In the genomic region with DNA sequence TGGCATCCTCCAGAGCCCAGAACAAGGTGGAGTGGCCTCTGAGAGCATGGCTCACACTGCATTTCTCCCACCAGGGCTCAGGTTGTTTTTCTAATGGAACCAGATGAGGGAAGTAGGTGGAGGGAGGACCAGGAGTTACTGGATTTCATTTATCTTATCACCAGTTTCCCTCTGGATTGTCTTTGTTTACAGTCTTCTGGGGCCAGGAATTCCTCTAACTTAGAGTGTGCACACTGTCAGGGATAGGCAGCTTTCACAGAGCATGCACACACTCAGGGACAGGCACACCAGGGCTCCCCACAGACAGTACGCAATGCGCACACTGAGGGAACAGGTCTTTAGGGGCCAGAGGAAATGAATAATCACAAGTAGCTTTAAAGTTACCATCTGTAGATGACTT, we compare ENCODE assay signal across 15 mouse cellular contexts. TPM values are rescaled to one million over a fixed set of nuclear protein-coding genes. Genes with fewer than 3 reads are reported as not detected.
A peak's percentile ranks its signal among the peaks of the same experiment; 100 is the strongest.
DNase-seq lines count a peak whose midpoint lies in the region; ATAC-seq and TF ChIP-seq lines count a peak whose summit lies in the region.
"Had no signal": no experiment of that assay in that cellular context is flagged by ENCODE, and none has a peak within 500 bp of the region (broad histone marks: within the 10 kb centered on the region; RNA-seq: fewer than 3 reads in every experiment).

No protein-coding gene starts in this region.

- DNase-seq in heart, adult 9 months (ENCODE audit: low spot score in 2 of 2), result no peak
- DNase-seq in liver, adult 2 months (ENCODE audit: extremely low read depth, low read depth, low spot score), result peak; percentile 60
- DNase-seq in liver, result no peak
- DNase-seq in heart, postnatal 0 days (ENCODE audit: low spot score), result no peak
- DNase-seq in kidney, postnatal 36 days, result no peak
- DNase-seq: adrenal gland, adult 2 months; cerebellum, adult 11 months; gastrocnemius, postnatal 36 days; layer of hippocampus, adult 9-11 months had no signal

- H3K27ac ChIP-seq in heart, embryonic 11.5 days (ENCODE audit: low read depth, low read length), result peak overlapping the region; percentile 57; the same call in 1 of the 2 replicates
- H3K27ac ChIP-seq in liver, adult 2 months (replicated peaks; ENCODE audit: insufficient read depth, low read depth, low read length), result peak overlapping the region; percentile 94
- peak overlapping the region; percentile 39 for H3K27ac ChIP-seq in heart, postnatal 0 days (ENCODE audit: low read depth)
- H3K27ac ChIP-seq in liver, embryonic 15.5 days (replicated peaks), result peak overlapping the region; percentile 56; the same call in 1 of the 2 replicates
- H3K27ac ChIP-seq: forebrain, embryonic 10.5 days; kidney, postnatal 0 days; limb, embryonic 13.5 days had no signal

- no peaks in the 10 kb centered on the region for H3K9me3 ChIP-seq in heart, embryonic 11.5 days (replicated peaks; ENCODE audit: control insufficient read depth, low read length)
- H3K9me3 ChIP-seq in heart, postnatal 0 days (replicated peaks; ENCODE audit: control insufficient read depth, low read length), result no peaks in the 10 kb centered on the region
- H3K9me3 ChIP-seq in liver, embryonic 15.5 days (replicated peaks), result no peaks in the 10 kb centered on the region
- H3K9me3 ChIP-seq: forebrain, embryonic 10.5 days; G1E; limb, embryonic 13.5 days had no signal

- TF ChIP-seq POLR2A in liver, adult 2 months (IDR thresholded peaks at IDR 0.05; ENCODE audit: extremely low read depth, insufficient read depth, low read length), result no peak

- no peak overlapping the region for H3K9ac ChIP-seq in heart, embryonic 11.5 days (ENCODE audit: low read depth, low read length)
- 0 out of 2 replicates have a peak overlapping the region, but pooled peaks have one; percentile 27 for H3K9ac ChIP-seq in liver, adult 2 months (ENCODE audit: low read depth, low read length)
- no peak overlapping the region for H3K9ac ChIP-seq in heart, postnatal 0 days (replicated peaks; ENCODE audit: low read depth, low read length)
- H3K9ac ChIP-seq in liver, embryonic 15.5 days, result no peak overlapping the region
- H3K9ac ChIP-seq: limb, embryonic 13.5 days had no signal

- no peak overlapping the region for H3K4me3 ChIP-seq in heart, embryonic 11.5 days (ENCODE audit: low read depth, low read length)
- no peak overlapping the region for H3K4me3 ChIP-seq in liver, adult 2 months (ENCODE audit: insufficient read depth, low read depth, low read length)
- no peak overlapping the region for H3K4me3 ChIP-seq in heart, postnatal 0 days (ENCODE audit: low read depth, low read length)
- H3K4me3 ChIP-seq in liver, embryonic 15.5 days (replicated peaks), result no peak overlapping the region
- H3K4me3 ChIP-seq: forebrain, embryonic 10.5 days; limb, embryonic 13.5 days had no signal

- 35% methylated on average over 2 of the region's 2 CpGs for WGBS in heart, embryonic 11.5 days (ENCODE audit: insufficient replicate concordance)
- 75% methylated on average over 2 of the region's 2 CpGs for WGBS in liver, adult 2 months
- 63% methylated on average over 2 of the region's 2 CpGs for WGBS in heart, postnatal 0 days
- WGBS in liver, embryonic 15.5 days (ENCODE audit: insufficient replicate concordance), result 75% methylated on average over 2 of the region's 2 CpGs

- TF ChIP-seq CTCF in liver, adult 2 months (IDR thresholded peaks at IDR 0.05; ENCODE audit: low read depth, low read length), result no peak
- TF ChIP-seq CTCF in heart, postnatal 0 days (IDR thresholded peaks at IDR 0.05; ENCODE audit: low read depth), result peak; percentile 8; the same call in 1 of the 2 replicates

- ATAC-seq in heart, embryonic 11.5 days (replicated peaks; ENCODE audit: insufficient number of reproducible peaks, low FRiP score, low TSS enrichment), result peak; percentile 57
- ATAC-seq in heart, postnatal 0 days (ENCODE audit: insufficient read depth, low read depth), result peak; percentile 24; the same call in 1 of the 2 replicates
- no peak for ATAC-seq in liver, embryonic 15.5 days (ENCODE audit: insufficient read depth)

- H3K27me3 ChIP-seq in heart, embryonic 11.5 days (ENCODE audit: control insufficient read depth, insufficient read depth, low read length), result no peaks in the 10 kb centered on the region
- H3K27me3 ChIP-seq in liver, adult 2 months (ENCODE audit: control insufficient read depth, insufficient read depth, low read length), result no peaks in the 10 kb centered on the region
- no peaks in the 10 kb centered on the region for H3K27me3 ChIP-seq in heart, postnatal 0 days (ENCODE audit: control insufficient read depth, insufficient read depth, low read length)
- H3K27me3 ChIP-seq in liver, embryonic 15.5 days, result no peaks in the 10 kb centered on the region
- H3K27me3 ChIP-seq: limb, embryonic 13.5 days had no signal

- H3K36me3 ChIP-seq in heart, embryonic 11.5 days (ENCODE audit: control insufficient read depth, insufficient read depth, low read length), result no peaks in the 10 kb centered on the region
- H3K36me3 ChIP-seq in liver, adult 2 months (ENCODE audit: control insufficient read depth, insufficient read depth, low read length), result no peaks in the 10 kb centered on the region
- no peaks in the 10 kb centered on the region for H3K36me3 ChIP-seq in heart, postnatal 0 days (replicated peaks; ENCODE audit: control insufficient read depth, insufficient read depth, low read length)
- 0 out of 2 replicates have a peak, but pooled peaks cover 4% of the 10 kb centered on the region for H3K36me3 ChIP-seq in liver, embryonic 15.5 days (replicated peaks)
- H3K36me3 ChIP-seq: forebrain, embryonic 10.5 days; limb, embryonic 13.5 days had no signal

- no peak for TF ChIP-seq EP300 in heart, postnatal 0 days (IDR thresholded peaks at IDR 0.05; ENCODE audit: low read depth)

- H3K79me2 ChIP-seq in liver, adult 2 months (ENCODE audit: control insufficient read depth, insufficient read depth, low read length), result peaks cover 47% of the 10 kb centered on the region

- peaks cover 79% of the 10 kb centered on the region for H3K4me1 ChIP-seq in heart, embryonic 11.5 days (ENCODE audit: control insufficient read depth, insufficient read depth, low read length)
- H3K4me1 ChIP-seq in liver, adult 2 months (ENCODE audit: control insufficient read depth, insufficient read depth, low read length), result peaks cover 66% of the 10 kb centered on the region
- peaks cover 91% of the 10 kb centered on the region for H3K4me1 ChIP-seq in heart, postnatal 0 days (ENCODE audit: control insufficient read depth, insufficient read depth)
- H3K4me1 ChIP-seq in liver, embryonic 15.5 days (replicated peaks), result peaks cover 95% of the 10 kb centered on the region

- no peak overlapping the region for H3K4me2 ChIP-seq in heart, embryonic 11.5 days
- H3K4me2 ChIP-seq in heart, postnatal 0 days (ENCODE audit: low read depth, low read length), result no peak overlapping the region
- H3K4me2 ChIP-seq in liver, embryonic 15.5 days, result 0 out of 2 replicates have a peak overlapping the region, but pooled peaks have one; percentile 4
- H3K4me2 ChIP-seq: limb, embryonic 13.5 days had no signal

RNA-seq across cellular contexts. Expression of gene Daam1, which starts 7.4 kb away (rescaled TPM):
- 25.7 and 33.0 TPM in 2 replicates for polyA plus RNA-seq in heart, embryonic 11.5 days (2014; fragmentation: Nextera tagmentation; extraction: Ambion mirVana)
- 32.3 and 33.4 TPM in 2 replicates for total RNA-seq in liver, adult 2 months (2014; rRNA removed)
- polyA plus RNA-seq in liver, adult 2 months (2012; rRNA removed), result 5.5 and 7.7 TPM in 2 replicates
- total RNA-seq in heart, postnatal 0 days (2014; rRNA removed; ENCODE audit: low replicate concordance), result 33.8 and 44.5 TPM in 2 replicates
- polyA plus RNA-seq in heart, postnatal 0 days (2015; fragmentation: Nextera tagmentation; extraction: Ambion mirVana), result 12.3 and 12.8 TPM in 2 replicates
- 8.8 and 9.2 TPM in 2 replicates for polyA plus RNA-seq in liver, embryonic 15.5 days (2015; fragmentation: Nextera tagmentation; extraction: Ambion mirVana)

Comparison
In these comparisons a context has a peak if more than half of its experiments do, and no peak if none do; other contexts are left out.
1. H3K27ac ChIP-seq: peak in every context shown above with its lines; median percentile 94 in liver, adult 2 months; 57 in heart, embryonic 11.5 days; 56 in liver, embryonic 15.5 days; 39 in heart, postnatal 0 days.